Mouse (Mus musculus) liver, adult 2 months (tissue): ENCODE results near the gene Snd1. TPM values are rescaled to one million over a fixed set of nuclear protein-coding genes. Genes with fewer than 3 reads are reported as not detected.

Source experiments
- DNase-seq: peaks from one replicate; pipeline ENCODE4 v3.0.0-alpha.2; 2011; ENCODE audit warnings: low read depth, low spot score; ENCODE audit errors: extremely low read depth
- H3K27ac ChIP-seq: fragments of 200-500 bp; replicated peaks from 2 replicates; pipeline ENCODE4 v1.5.1; 2012; ENCODE audit warnings: low read depth, mild to moderate bottlenecking, control low read depth, inconsistent platforms, low read length; ENCODE audit not compliant: insufficient read depth
- H3K27me3 ChIP-seq: fragments of 200-500 bp; 2 replicates; pipeline ENCODE4 v1.6.1; 2012; ENCODE audit warnings: mild to moderate bottlenecking, moderate library complexity, low read length, inconsistent platforms; ENCODE audit not compliant: control insufficient read depth, insufficient read depth
- H3K36me3 ChIP-seq: fragments of 200-500 bp; 2 replicates; pipeline ENCODE4 v1.6.1; 2012; ENCODE audit warnings: low read length, inconsistent platforms; ENCODE audit not compliant: control insufficient read depth, insufficient read depth
- H3K4me1 ChIP-seq: fragments of 200-500 bp; 2 replicates; pipeline ENCODE4 v1.6.1; 2011; ENCODE audit warnings: low read length; ENCODE audit not compliant: control insufficient read depth, insufficient read depth
- H3K4me3 ChIP-seq: fragments of 200-500 bp; 2 replicates; pipeline ENCODE4 v1.5.1; 2011; ENCODE audit warnings: low read depth, mild to moderate bottlenecking, control low read depth, low read length, moderate library complexity; ENCODE audit not compliant: insufficient read depth
- H3K79me2 ChIP-seq: fragments of 200-500 bp; 2 replicates; pipeline ENCODE4 v1.6.1; 2012; ENCODE audit warnings: inconsistent platforms, mild to moderate bottlenecking, low read length, moderate library complexity; ENCODE audit not compliant: control insufficient read depth, insufficient read depth
- H3K9ac ChIP-seq: fragments of 200-500 bp; 2 replicates; pipeline ENCODE4 v1.6.1; 2012; ENCODE audit warnings: low read depth, mild to moderate bottlenecking, control low read depth, inconsistent platforms, low read length
- CTCF ChIP-seq: fragments of 200-500 bp; IDR thresholded peaks from 2 replicates; pipeline ENCODE4 v1.5.1; 2011; ENCODE audit warnings: low read depth, low read length, control low read depth
- POLR2A ChIP-seq: fragments of 200-500 bp; IDR thresholded peaks from 2 replicates; pipeline ENCODE4 v1.6.1; 2011; ENCODE audit warnings: low read length, control low read depth; ENCODE audit not compliant: insufficient read depth; ENCODE audit errors: extremely low read depth
- WGBS: fragments of 180-500 bp; shearing (Covaris S2); methylation state at CpG from one replicate; pipeline ENCODE4 v1.1.7; 2018; 5-methylcytosine and 5-hydroxymethylcytosine counted together
- polyA plus RNA-seq: library from polyadenylated mRNA; depleted of rRNA; stranded (reverse); fragments of >200 nt; gene quantifications from 2 replicates; pipeline ENCODE4 v1.2.3, GENCODE M21; 2012
- total RNA-seq: library from RNA; depleted of rRNA; stranded (reverse); fragments of >200 nt; gene quantifications from 2 replicates; pipeline ENCODE4 v1.2.3, GENCODE M21; 2014

Snd1 gene
- total and polyA plus RNA-seq, 2 experiments, result 64.2 to 88.6 TPM

DNA sequence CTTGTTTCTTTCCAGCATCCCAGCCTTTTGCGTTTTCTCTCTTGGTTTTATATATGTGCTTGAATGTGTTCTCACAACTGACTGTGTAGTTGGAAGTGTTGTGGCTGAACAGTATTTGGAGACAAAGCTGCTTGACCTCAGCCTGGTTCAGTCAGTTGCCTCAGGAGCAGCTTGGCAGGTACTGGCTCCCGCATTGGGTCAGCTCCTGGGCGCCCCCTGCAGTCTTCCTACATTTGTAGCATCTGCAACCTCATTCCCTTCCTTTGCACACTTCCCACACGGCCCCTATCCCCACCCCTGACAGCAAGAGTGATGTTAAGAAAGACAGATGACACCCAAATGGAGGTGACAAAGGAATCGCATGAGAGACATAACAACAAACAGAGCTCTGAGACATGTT, 14.4 kb upstream of the Snd1 start:
- peaks cover 18% of the 10 kb centered on the region for H3K4me1 ChIP-seq
- DNase-seq, result peak; percentile 74
- H3K36me3 ChIP-seq, result no peaks in the 10 kb centered on the region

GRCm38 (mm10) chr6:28464630-28465029, 10.3 kb upstream of the Snd1 start:
- no peak overlapping the region for H3K27ac ChIP-seq
- TF ChIP-seq POLR2A (no peak), CTCF (no peak)
- H3K79me2 ChIP-seq, result no peaks in the 10 kb centered on the region
- no peak overlapping the region for H3K4me3 ChIP-seq
- H3K27me3 ChIP-seq, result no peaks in the 10 kb centered on the region
- 83% methylated on average over 6 of the region's 6 CpGs for whole genome bisulfite sequencing
- peaks cover 8% of the 10 kb centered on the region; the same call in 1 of the 2 replicates for H3K4me1 ChIP-seq
- H3K36me3 ChIP-seq, result no peaks in the 10 kb centered on the region
- DNase-seq, result no peak
- H3K9ac ChIP-seq, result no peak overlapping the region

More for the DNA sequence above, 14.4 kb upstream of the Snd1 start:
- Histone ChIP-seq H3K9ac (no peak overlapping the region), H3K4me3 (no peak overlapping the region), H3K27me3 (no peaks in the 10 kb centered on the region), H3K79me2 (no peaks in the 10 kb centered on the region), H3K27ac (no peak overlapping the region; the same call in 1 of the 2 replicates)
- WGBS, result 6% methylated on average over 5 of the region's 5 CpGs
- TF ChIP-seq CTCF, result peak; percentile 93
- no peak for TF ChIP-seq POLR2A

- no peaks in the 10 kb centered on the region for H3K36me3 ChIP-seq
- WGBS, result 7% methylated on average over 4 of the region's 4 CpGs
- H3K79me2 ChIP-seq, result no peaks in the 10 kb centered on the region
- DNase-seq, result peak; percentile 77
- H3K4me3 ChIP-seq, result no peak overlapping the region
- TF ChIP-seq POLR2A, result no peak
- TF ChIP-seq CTCF, result no peak
- H3K4me1 ChIP-seq, result peaks cover 9% of the 10 kb centered on the region
- no peak overlapping the region for H3K9ac ChIP-seq
- peak overlapping the region; percentile 71 for H3K27ac ChIP-seq
- no peaks in the 10 kb centered on the region for H3K27me3 ChIP-seq
Measured at GRCm38 (mm10) chr6:28470017-28470602, 4.8 kb upstream of the Snd1 start.

GRCm38 (mm10) chr6:28470621-28471020, 4.3 kb upstream of the Snd1 start:
- 81% methylated on average over 5 of the region's 5 CpGs for WGBS
- H3K27me3 ChIP-seq, result no peaks in the 10 kb centered on the region
- no peak overlapping the region for H3K27ac ChIP-seq

DNA sequence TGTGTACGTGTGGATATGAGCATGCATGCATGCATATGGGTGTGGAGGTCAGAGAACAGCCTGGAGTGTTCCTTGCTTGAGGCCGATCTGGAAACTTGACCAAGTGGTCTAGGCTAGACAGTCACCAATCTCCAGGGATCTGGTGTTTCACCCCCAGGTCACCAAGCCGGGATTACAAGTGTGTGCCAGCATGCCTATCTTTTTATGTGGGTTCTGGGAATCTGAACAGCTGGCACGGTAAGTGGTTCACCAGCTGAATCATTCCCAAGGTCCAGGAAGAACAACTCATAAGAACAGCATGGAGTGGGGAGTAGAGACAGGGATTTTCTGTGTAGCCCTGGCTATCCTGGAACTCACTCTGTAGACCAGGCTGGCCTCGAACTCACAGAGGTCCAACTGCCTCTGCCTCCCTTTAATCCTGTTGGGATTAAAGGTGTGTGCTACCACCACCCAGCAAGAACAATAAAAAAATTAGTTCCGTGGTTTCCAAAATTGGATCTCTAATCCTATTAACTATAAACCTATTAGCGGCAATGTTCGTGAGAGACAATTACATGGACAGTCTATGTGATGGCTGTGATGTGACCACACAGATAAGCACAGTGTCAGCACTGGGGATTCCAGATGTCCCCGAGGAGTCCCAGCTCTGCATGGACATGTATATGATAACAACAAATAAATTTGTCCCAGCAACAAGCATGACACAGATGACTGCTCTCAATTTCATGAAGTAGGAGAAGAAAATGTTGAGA, 3.5 kb upstream of the Snd1 start:
- TF ChIP-seq POLR2A, result no peak
- no peak for TF ChIP-seq CTCF
- Histone ChIP-seq H3K27ac (no peak overlapping the region), H3K36me3 (no peaks in the 10 kb centered on the region)

More at GRCm38 (mm10) chr6:28470621-28471020, 4.3 kb upstream of the Snd1 start:
- H3K4me1 ChIP-seq, result peaks cover 9% of the 10 kb centered on the region
- no peaks in the 10 kb centered on the region for H3K79me2 ChIP-seq
- no peak overlapping the region for H3K4me3 ChIP-seq
- DNase-seq, result no peak
- H3K9ac ChIP-seq, result no peak overlapping the region
- no peak for TF ChIP-seq CTCF
- no peak for TF ChIP-seq POLR2A
- H3K36me3 ChIP-seq, result no peaks in the 10 kb centered on the region

DNA sequence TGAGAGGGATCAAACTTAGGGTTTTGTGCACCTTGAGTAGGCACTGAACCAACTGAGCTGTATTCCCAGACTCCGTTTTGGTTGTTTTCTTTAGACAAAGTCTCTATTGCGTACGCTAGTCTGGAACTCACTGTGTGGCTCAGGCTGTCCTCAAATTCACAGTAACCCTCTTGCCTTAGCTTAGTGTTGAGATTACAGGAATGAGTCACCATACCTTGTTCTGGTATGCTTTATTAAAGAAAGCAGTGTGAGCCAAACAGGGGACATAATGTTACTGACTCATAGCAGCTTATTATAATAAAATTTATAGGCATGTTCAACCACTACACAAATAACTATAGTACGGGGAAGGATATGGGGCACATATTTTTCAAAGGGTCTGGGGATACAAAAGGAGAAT, 728 bp upstream of the Snd1 start:
- WGBS, result 93% methylated on average over 4 of the region's 4 CpGs
- no peak for DNase-seq
- peaks cover 9% of the 10 kb centered on the region for H3K4me1 ChIP-seq
- TF ChIP-seq POLR2A, result no peak
- no peak for TF ChIP-seq CTCF
- no peak overlapping the region for H3K27ac ChIP-seq
- no peaks in the 10 kb centered on the region for H3K36me3 ChIP-seq
- no peak overlapping the region for H3K9ac ChIP-seq
- no peaks in the 10 kb centered on the region for H3K27me3 ChIP-seq
- no peak overlapping the region for H3K4me3 ChIP-seq
- no peaks in the 10 kb centered on the region for H3K79me2 ChIP-seq

More for the DNA sequence above, 3.5 kb upstream of the Snd1 start:
- no peak for DNase-seq
- H3K9ac ChIP-seq, result no peak overlapping the region
- H3K79me2 ChIP-seq, result no peaks in the 10 kb centered on the region
- no peaks in the 10 kb centered on the region for H3K27me3 ChIP-seq
- WGBS, result 77% methylated on average over 9 of the region's 9 CpGs
- H3K4me3 ChIP-seq, result no peak overlapping the region
- peaks cover 9% of the 10 kb centered on the region for H3K4me1 ChIP-seq
